Mouse (Mus musculus) liver, embryonic 12.5 days (tissue): ENCODE results near the gene Hyou1. TPM values are rescaled to one million over a fixed set of nuclear protein-coding genes. Genes with fewer than 3 reads are reported as not detected.

ENCODE experiments used
- ATAC-seq: fragments of 200-750 bp; cut with Nextera tagmentation; 2 replicates; pipeline ENCODE4 v1.8.0; 2017; ENCODE audit warnings: moderate number of reproducible peaks, mild to moderate bottlenecking, moderate library complexity
- H3K27ac ChIP-seq: fragments of 300-500 bp; sonication (generic); 2 replicates; pipeline ENCODE4 v1.5.1; 2016; ENCODE audit warnings: mild to moderate bottlenecking
- H3K27me3 ChIP-seq: fragments of 300-500 bp; sonication (generic); replicated peaks from 2 replicates; pipeline ENCODE4 v1.6.1; 2016; ENCODE audit warnings: mild to moderate bottlenecking, moderate library complexity
- H3K36me3 ChIP-seq: fragments of 300-500 bp; sonication (generic); 2 replicates; pipeline ENCODE4 v1.6.1; 2016; ENCODE audit warnings: mild to moderate bottlenecking, moderate library complexity
- H3K4me1 ChIP-seq: fragments of 300-500 bp; sonication (generic); 2 replicates; pipeline ENCODE4 v1.6.1; 2016
- H3K4me2 ChIP-seq: fragments of 300-500 bp; sonication (generic); 2 replicates; pipeline ENCODE4 v1.6.1; 2016; ENCODE audit warnings: mild to moderate bottlenecking, moderate library complexity
- H3K4me3 ChIP-seq: fragments of 300-500 bp; sonication (generic); 2 replicates; pipeline ENCODE4 v1.5.1; 2016; ENCODE audit warnings: mild to moderate bottlenecking, moderate library complexity
- H3K9ac ChIP-seq: fragments of 300-500 bp; sonication (generic); 2 replicates; pipeline ENCODE4 v1.6.1; 2016; ENCODE audit warnings: mild to moderate bottlenecking, moderate library complexity
- H3K9me3 ChIP-seq: fragments of 300-500 bp; sonication (generic); replicated peaks from 2 replicates; pipeline ENCODE4 v1.6.1; 2016; ENCODE audit warnings: mild to moderate bottlenecking, moderate library complexity
- WGBS: fragments of 180-500 bp; shearing (Covaris S2); methylation state at CpG from one replicate; pipeline ENCODE4 v1.1.7; 2016; ENCODE audit not compliant: insufficient replicate concordance; 5-methylcytosine and 5-hydroxymethylcytosine counted together
- polyA plus RNA-seq: library from polyadenylated mRNA; unstranded; fragments of >200 nt; fragmentation: Nextera tagmentation; extraction: Ambion mirVana; gene quantifications from 2 replicates; pipeline ENCODE4 v1.2.1, GENCODE M21; 2016

The Hyou1 gene
- polyA plus RNA-seq, 1 experiment from 2014 or later: 26.4 TPM

DNA sequence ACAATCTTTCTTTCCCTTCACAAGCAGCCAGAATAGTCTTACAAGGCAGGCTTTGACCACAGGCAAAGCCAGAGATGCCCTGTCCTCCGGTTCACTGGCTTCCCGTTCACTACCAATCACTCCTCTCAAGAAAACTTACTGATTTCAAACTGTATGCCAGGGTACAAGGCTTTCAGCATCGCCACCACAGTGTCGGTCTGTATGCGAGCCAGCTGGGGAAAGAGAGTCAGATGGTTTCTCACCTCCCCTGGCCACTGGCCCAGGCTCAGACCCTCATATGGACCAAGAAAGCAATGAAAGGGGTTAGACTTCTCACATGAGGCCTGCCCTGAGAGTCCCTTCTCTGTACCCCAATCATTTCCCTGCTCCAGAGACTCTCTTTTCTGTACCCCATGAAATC lies 37.8 kb upstream of the Hyou1 start:
- Histone ChIP-seq H3K9ac (peak overlapping the region; percentile 98), H3K4me2 (peak overlapping the region; percentile 84)
- 45% methylated on average over 5 of the region's 5 CpGs for WGBS

DNA sequence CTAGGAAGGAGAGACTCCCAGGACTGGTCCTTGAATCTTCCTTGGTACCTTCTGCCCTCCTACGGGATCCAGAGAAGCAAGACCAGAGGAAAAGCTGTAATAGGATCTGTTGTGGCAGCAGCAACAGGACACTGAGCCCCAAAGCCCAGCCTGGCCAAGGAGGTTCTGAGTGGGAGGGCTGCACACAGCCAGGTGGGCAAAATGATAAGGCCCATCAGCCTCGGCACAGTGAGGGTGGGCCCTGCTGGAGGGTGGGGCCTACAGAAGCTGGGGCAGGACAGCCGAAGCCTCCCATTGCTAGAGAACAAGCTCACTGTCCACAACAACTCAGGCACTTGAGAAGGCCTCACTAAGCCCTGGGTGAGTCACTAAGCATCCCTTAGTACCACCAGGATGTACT lies 37.1 kb upstream of the Hyou1 start:
- peaks cover 60% of the 10 kb centered on the region for H3K4me1 ChIP-seq
- H3K9ac ChIP-seq: peak overlapping the region; percentile 98
- H3K4me3 ChIP-seq: peak overlapping the region; percentile 93
- H3K27ac ChIP-seq: peak overlapping the region; percentile 100
- H3K27me3 ChIP-seq: no peaks in the 10 kb centered on the region
- peak overlapping the region; percentile 84 for H3K4me2 ChIP-seq
- 18% methylated on average over 3 of the region's 3 CpGs for WGBS
- peak; percentile 84 for ATAC-seq
- H3K9me3 ChIP-seq: no peaks in the 10 kb centered on the region
- H3K36me3 ChIP-seq: peaks cover 63% of the 10 kb centered on the region

More for the DNA sequence above, 37.8 kb upstream of the Hyou1 start:
- no peaks in the 10 kb centered on the region for H3K27me3 ChIP-seq
- H3K4me3 ChIP-seq: peak overlapping the region; percentile 93
- H3K36me3 ChIP-seq: peaks cover 63% of the 10 kb centered on the region
- peaks cover 67% of the 10 kb centered on the region for H3K4me1 ChIP-seq
- H3K27ac ChIP-seq: peak overlapping the region; percentile 100
- no peak for ATAC-seq
- H3K9me3 ChIP-seq: no peaks in the 10 kb centered on the region

DNA sequence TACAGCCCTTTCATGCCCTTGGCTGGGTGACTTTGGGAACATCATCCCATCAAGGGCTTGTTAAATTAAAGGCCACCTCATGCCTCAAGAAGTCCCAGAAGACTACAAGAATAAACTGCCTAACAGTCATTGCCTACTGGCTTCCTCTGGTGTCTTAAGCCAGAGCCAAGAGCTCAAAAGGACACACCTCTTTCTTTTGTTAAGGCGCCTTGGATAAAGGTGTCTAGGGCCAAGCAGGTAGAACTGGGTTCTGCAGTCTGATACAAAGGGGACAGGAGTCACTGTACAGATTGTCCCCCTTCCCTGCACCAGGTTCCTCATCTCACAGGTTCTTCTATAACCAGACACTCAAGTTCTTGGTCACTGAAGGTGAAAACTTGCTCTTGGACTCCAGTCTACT lies 36.7 kb upstream of the Hyou1 start:
- peak overlapping the region; percentile 93 for H3K4me3 ChIP-seq
- peaks cover 63% of the 10 kb centered on the region for H3K36me3 ChIP-seq
- peak overlapping the region; percentile 84 for H3K4me2 ChIP-seq
- H3K27ac ChIP-seq: peak overlapping the region; percentile 100
- peaks cover 56% of the 10 kb centered on the region for H3K4me1 ChIP-seq
- no peak for ATAC-seq
- peak overlapping the region; percentile 98 for H3K9ac ChIP-seq
- no peaks in the 10 kb centered on the region for H3K9me3 ChIP-seq
- H3K27me3 ChIP-seq: no peaks in the 10 kb centered on the region
- WGBS: 37% methylated on average over 1 of the region's 1 CpGs

DNA sequence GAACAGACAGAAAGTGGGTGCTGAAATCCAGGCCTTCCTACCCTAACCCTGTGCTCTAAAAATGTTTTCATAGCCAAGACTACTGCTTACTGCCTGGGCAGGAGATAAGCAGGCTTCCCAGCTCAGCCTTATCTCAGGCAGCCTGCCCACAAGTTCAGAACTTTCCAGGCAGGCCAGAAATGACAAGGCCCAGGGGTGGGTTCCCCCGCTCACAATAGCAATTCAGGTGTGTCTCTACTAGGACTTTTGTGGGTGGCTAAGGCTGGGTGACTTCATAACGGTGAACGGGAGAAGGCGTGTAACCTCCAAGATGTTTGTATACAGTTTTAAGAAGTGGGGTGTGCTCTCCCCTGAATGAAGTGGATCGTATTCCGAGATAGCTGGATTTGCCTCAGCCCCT lies 36.0 kb upstream of the Hyou1 start:
- Histone ChIP-seq H3K36me3 (peaks cover 63% of the 10 kb centered on the region), H3K4me1 (peaks cover 50% of the 10 kb centered on the region), H3K9ac (peak overlapping the region; percentile 98), H3K4me2 (peak overlapping the region; percentile 84), H3K27ac (peak overlapping the region; percentile 100), H3K9me3 (no peaks in the 10 kb centered on the region), H3K4me3 (peak overlapping the region; percentile 93), H3K27me3 (no peaks in the 10 kb centered on the region)
- ATAC-seq: peak; percentile 81
- 3% methylated on average over 6 of the region's 6 CpGs for WGBS

DNA sequence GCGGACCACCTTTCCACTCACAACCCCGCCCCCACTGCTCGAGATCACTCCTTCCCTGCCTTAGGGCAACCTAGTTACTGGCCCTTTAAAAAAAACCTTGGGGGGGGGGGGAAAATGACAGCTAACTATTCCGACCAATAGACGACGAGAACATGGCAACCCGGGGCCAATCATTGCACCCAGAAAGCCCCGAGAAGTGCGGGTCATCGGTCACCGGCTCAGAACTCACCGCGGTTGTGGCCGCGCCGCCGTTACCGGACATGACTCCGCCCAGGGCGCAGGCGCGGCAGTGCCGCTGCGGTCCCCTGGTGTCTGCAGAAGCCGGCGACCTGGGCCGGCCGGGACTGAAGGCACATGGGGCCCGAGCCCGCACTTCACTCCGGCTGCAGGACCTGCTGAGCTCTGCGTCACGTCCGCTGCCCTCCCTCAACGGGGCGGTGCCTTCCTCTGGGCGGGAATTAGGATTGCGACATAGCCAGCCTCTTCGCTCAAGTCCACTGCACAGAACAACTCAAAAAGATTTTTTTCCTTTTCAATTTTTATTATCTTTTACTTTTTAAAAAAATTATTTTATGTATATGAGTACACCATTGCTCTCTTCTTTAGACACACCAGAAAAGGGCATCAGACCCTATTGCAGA lies 35.4 kb upstream of the Hyou1 start, which contains the start of gene Hmbs:
Gene Hmbs (minus strand): TSS at position 448 of the 641 bp plus-strand sequence.
- peaks cover 63% of the 10 kb centered on the region for H3K36me3 ChIP-seq

DNA sequence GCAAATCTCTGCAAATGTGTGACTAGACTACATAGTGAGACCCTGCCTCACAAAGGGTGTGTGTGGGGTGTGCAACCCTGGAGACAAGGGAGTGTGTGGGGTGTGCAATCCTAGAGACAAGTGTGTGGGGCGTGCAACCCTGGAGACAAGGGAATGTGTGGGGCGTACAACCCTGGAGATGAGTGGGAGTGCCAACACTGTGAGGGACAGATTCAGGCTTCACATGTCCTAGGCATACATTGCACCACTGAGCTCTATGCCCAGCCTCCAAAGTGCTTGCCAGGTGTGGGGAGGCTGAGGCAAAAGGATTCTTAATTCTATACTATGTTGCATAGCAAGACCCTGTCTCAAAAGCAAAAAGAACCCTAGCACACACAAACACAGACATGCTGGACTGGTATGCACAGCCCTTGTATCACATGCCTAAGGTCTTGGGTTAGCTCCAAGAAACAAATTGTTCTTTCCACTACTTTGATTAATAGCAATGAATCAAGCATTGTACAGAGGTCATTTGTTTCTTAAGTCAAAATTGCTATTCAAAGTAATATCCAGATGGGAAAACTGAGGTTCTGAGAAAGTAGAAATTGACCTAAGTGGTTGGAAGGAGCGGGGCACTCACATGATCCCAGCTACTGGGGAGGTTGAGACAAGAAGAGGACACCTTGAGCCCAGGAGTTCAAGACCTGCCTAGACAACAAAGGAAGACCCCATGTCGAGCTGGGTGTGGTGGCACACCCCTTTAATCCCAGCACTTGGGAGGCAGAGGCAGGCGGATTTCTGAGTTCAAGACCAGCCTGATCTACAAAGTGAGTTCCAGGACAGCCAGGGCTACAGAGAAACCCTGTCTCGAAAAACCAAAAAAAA lies 33.5 kb upstream of the Hyou1 start:
- no peak for ATAC-seq
- no peak overlapping the region for H3K4me3 ChIP-seq
- H3K4me2 ChIP-seq: no peak overlapping the region
- 0 out of 2 replicates have a peak overlapping the region, but pooled peaks have one; percentile 100 for H3K27ac ChIP-seq
- H3K9ac ChIP-seq: peak overlapping the region; percentile 98; the same call in 1 of the 2 replicates
- no peaks in the 10 kb centered on the region for H3K27me3 ChIP-seq
- peaks cover 28% of the 10 kb centered on the region for H3K4me1 ChIP-seq
- peaks cover 61% of the 10 kb centered on the region for H3K36me3 ChIP-seq
- H3K9me3 ChIP-seq: no peaks in the 10 kb centered on the region
- WGBS: 74% methylated on average over 6 of the region's 6 CpGs

More for the DNA sequence above, 35.4 kb upstream of the Hyou1 start, which contains the start of gene Hmbs:
- Histone ChIP-seq H3K4me1 (peaks cover 44% of the 10 kb centered on the region), H3K27me3 (no peaks in the 10 kb centered on the region), H3K9me3 (no peaks in the 10 kb centered on the region), H3K27ac (peak within 1 kb of the TSS; percentile 100), H3K9ac (peak within 1 kb of the TSS; percentile 98), H3K4me3 (peak within 1 kb of the TSS; percentile 93), H3K4me2 (peak within 1 kb of the TSS; percentile 84)
- peak; percentile 83 for ATAC-seq
- under 1% methylated on average over 39 of the region's 39 CpGs for WGBS

DNA sequence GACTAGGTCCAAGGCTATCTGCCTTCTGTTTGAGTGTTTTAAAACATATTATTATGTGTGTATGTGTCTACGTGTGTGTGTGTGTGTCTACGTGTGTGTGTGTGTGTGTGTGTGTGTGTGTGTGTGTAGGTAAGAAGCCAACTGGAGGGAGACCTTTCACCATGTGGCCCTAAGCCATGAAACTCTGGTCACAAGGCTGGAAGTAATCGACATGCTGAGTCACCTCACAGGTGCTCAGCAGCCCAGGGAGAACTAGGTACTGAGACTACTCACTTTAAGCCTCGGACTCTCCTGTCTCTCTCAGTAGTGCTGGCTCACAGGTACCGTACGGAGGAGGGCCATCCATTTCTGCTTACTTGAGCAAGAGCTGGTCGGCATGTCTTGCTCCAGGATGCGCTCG lies 32.1 kb upstream of the Hyou1 start:
- Histone ChIP-seq H3K36me3 (peaks cover 63% of the 10 kb centered on the region), H3K27me3 (no peaks in the 10 kb centered on the region), H3K4me2 (no peak overlapping the region), H3K9ac (no peak overlapping the region), H3K9me3 (no peaks in the 10 kb centered on the region), H3K4me1 (peaks cover 29% of the 10 kb centered on the region), H3K4me3 (no peak overlapping the region), H3K27ac (0 out of 2 replicates have a peak overlapping the region, but pooled peaks have one; percentile 51)
- no peak for ATAC-seq
- WGBS: 87% methylated on average over 9 of the region's 9 CpGs

DNA sequence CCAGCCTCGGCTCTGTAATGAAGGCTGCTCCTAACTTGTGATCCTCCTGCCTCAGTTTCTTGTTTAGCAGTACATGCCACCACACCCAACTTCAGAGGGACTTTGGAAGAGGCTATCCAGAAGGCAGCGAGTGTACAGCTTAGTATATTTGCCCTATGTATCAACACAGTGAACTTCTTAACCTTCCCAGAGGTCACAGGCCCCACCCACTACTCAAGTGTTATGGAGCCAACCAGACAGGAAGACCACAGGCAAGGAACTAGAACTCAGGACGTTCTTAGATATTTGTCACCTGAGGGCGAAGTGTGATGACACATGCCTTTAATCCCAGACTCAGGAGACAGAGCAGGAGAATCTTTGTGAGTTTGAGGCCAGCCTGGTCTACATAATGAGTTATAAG lies 31.7 kb upstream of the Hyou1 start:
- no peak overlapping the region for H3K4me3 ChIP-seq
- peaks cover 68% of the 10 kb centered on the region for H3K36me3 ChIP-seq
- H3K27me3 ChIP-seq: no peaks in the 10 kb centered on the region
- no peak for ATAC-seq
- no peak overlapping the region for H3K4me2 ChIP-seq
- whole genome bisulfite sequencing: 79% methylated on average over 4 of the region's 4 CpGs
- H3K9ac ChIP-seq: no peak overlapping the region
- H3K9me3 ChIP-seq: no peaks in the 10 kb centered on the region
- peaks cover 29% of the 10 kb centered on the region for H3K4me1 ChIP-seq
- H3K27ac ChIP-seq: 0 out of 2 replicates have a peak overlapping the region, but pooled peaks have one; percentile 51

DNA sequence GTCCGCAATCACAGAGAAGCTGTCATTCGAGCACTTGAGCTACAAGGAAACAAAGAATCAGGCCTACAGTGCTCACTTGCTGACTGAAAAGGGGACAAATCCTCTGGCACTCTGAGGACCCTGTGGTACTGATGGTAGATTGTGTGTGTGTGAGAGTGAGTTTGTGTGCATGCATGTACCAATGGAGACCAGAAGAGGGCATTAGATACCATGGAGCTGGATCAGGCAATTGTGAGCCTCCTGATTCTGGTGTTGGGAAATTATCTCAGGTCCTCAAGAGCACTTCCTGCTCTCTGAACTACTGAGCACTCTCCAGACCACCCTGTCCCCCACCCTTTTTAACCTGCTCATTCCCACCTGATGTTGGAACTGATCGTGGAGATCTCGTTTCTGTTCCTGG lies 30.7 kb upstream of the Hyou1 start:
- Histone ChIP-seq H3K9me3 (no peaks in the 10 kb centered on the region), H3K4me3 (no peak overlapping the region), H3K4me2 (no peak overlapping the region), H3K9ac (no peak overlapping the region), H3K27ac (no peak overlapping the region), H3K27me3 (no peaks in the 10 kb centered on the region), H3K36me3 (peaks cover 77% of the 10 kb centered on the region), H3K4me1 (peaks cover 21% of the 10 kb centered on the region)
- 95% methylated on average over 4 of the region's 4 CpGs for WGBS
- ATAC-seq: no peak

DNA sequence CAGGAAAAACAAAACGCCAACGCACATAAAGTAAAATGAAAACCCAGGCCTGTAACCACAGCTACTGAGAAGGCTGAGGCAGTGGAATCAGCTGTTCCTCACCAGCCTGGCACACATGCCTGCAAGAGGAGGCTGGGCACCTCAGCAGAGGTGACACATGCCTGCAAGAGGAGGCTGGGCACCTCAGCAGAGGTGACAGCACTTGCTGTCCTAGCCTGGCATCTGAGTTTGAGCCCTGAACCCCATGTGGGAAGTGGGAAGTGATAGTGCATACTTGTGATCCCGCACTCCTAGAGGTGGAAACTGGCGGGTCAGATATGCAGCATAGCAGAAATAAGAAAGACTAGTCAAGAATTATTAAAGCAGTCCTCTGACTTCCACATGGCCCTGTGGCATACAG lies 27.9 kb upstream of the Hyou1 start:
- no peak for ATAC-seq
- Histone ChIP-seq H3K4me1 (peaks cover 5% of the 10 kb centered on the region), H3K27me3 (no peaks in the 10 kb centered on the region), H3K36me3 (peaks cover 98% of the 10 kb centered on the region), H3K4me3 (no peak overlapping the region), H3K27ac (no peak overlapping the region), H3K9me3 (no peaks in the 10 kb centered on the region), H3K9ac (no peak overlapping the region), H3K4me2 (no peak overlapping the region)
- WGBS: 87% methylated on average over 4 of the region's 4 CpGs

DNA sequence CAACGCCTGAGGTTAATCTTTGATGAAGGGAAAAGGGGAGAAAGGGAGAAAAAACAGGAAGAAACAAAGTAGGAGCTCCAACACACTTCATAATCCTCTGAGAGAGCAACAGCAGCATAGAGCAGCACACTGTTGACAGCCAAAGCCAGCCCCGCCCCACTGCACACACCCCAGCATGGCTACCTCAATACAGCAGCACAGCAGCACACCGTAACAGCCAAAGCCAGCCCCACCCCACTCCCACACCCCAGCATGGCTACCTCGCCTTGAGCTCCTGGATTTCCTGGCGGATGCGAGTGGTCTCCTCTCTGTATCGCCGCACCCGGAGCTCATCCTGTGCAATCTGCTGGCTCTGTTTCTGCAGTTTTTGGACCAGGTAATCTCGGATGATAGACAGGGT lies 27.0 kb upstream of the Hyou1 start:
- peak; percentile 59 for ATAC-seq
- Histone ChIP-seq H3K27me3 (no peaks in the 10 kb centered on the region), H3K36me3 (peaks cover 97% of the 10 kb centered on the region), H3K9ac (no peak overlapping the region), H3K27ac (no peak overlapping the region), H3K4me1 (peaks cover 9% of the 10 kb centered on the region), H3K9me3 (no peaks in the 10 kb centered on the region), H3K4me2 (no peak overlapping the region), H3K4me3 (no peak overlapping the region)
- WGBS: 82% methylated on average over 10 of the region's 10 CpGs

DNA sequence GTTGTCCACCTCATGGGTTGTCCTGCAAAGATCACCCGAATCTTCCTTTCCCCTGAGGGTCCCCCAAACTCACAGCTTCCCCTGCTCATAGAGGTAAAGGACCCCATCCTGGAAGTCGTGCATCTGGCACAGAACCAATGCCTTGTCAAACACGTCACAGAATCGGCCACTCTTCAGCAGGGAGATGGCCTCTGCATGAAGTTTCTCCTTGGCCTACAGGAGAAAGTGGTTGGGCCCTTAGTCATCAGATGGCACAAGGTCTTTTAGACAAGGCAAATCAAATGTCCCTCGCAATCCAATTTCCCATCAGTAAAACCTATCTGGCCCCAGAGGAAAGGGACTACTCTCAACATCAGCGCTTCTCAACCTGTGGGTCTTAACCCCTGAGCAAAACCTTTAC lies 26.1 kb upstream of the Hyou1 start:
- H3K27me3 ChIP-seq: no peaks in the 10 kb centered on the region
- no peak for ATAC-seq
- no peak overlapping the region for H3K4me3 ChIP-seq
- no peak overlapping the region for H3K27ac ChIP-seq
- 86% methylated on average over 6 of the region's 6 CpGs for WGBS
- H3K4me2 ChIP-seq: no peak overlapping the region
- no peaks in the 10 kb centered on the region for H3K9me3 ChIP-seq
- peaks cover 97% of the 10 kb centered on the region for H3K36me3 ChIP-seq
- peaks cover 9% of the 10 kb centered on the region for H3K4me1 ChIP-seq
- H3K9ac ChIP-seq: no peak overlapping the region
